Mouse (Mus musculus) urinary bladder, postnatal 36 days (tissue): Measurements from ENCODE around the gene Togaram1.

Source experiments
- DNase-seq, 2 experiments: peaks; one replicate each; pipeline ENCODE4 v3.0.0; 2022; ENCODE audit warnings: low spot score in 2 of 2, mixed read lengths in 1 of 2

Togaram1 gene

GRCm38 (mm10) chr12:64965124-64966026 is at the start of gene Togaram1, which contains the start of gene Klhl28:
Gene Togaram1, plus strand, starts transcription at chr12:64965804.
Gene Klhl28, minus strand, starts transcription at chr12:64965534.
- peak; percentile 99 for DNase-seq

DNA sequence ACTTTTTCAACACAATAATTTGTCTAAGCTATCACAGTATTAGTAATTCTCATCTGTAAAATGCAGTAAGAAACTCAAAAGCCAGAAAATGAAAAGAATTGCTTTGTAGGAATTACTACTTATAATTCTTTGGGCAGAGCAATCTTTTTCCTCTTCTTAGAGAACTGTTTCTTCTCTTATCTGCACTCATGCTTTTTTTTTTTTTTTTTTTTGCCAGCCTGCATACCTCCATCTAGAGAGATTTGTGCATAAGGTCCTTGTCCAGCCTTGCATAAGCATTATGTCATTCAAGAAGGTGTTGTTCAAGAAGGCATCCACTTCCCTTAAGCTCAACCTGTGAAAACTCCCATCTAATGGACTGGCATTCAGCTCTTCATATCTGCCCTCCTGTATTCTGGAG is 48.9 kb upstream of the Togaram1 start:
- DNase-seq: no peak

DNA sequence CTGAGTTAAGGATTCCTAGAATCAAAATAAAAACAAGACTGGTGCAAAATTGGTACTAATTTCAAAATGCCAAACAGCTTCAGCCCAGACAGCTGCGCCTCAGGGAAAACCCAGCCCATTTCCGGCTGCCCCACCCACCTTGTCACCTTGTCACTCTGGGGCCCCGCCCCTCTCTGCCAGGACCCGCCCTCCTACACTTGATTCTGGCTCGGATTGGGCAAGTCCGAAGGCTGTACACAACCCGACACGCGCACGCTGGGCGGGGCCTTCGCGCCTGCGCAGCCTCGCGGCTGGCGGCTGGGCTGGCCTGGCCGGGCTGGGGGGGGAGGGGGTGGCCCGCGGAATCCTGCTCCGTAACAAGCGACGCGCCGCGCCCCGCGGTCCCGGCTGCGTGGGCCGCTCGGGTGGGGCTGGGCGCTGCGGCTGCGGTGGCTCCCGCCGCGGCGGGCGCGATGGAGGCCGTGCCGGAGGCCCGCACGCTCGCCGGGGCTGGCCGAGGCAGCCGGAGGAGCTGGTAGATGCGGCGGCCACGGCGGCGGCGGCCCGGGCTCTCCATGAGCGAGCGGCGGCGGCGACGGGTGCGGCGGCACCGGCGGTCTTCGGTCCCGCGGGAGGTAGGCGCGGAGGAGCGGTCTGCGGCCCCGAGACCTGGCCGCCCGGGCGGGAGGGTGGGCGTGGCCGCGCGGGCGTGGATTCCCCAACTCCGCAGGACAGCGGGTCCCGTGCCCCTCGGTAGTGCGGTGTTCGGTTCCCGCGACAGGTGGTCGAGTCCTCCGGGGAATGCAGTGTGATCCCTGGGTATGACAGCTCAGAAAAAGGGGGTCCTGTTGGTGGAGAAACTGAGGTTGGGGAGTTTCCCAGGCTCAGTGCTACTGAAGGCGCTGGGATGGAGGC is 47.8 kb upstream of the Togaram1 start, which contains the start of gene Gm527:
Gene Gm527, plus strand, starts transcription at position 329 of the 894 bp plus-strand sequence.
- DNase-seq: peak; percentile 87 to 95

- DNase-seq: no peak
Observed at GRCm38 (mm10) chr12:64937493-64937892, 28.1 kb upstream of the Togaram1 start.

GRCm38 (mm10) chr12:64964560-64964959 is 1.0 kb upstream of the Togaram1 start:
- DNase-seq: no peak

DNA sequence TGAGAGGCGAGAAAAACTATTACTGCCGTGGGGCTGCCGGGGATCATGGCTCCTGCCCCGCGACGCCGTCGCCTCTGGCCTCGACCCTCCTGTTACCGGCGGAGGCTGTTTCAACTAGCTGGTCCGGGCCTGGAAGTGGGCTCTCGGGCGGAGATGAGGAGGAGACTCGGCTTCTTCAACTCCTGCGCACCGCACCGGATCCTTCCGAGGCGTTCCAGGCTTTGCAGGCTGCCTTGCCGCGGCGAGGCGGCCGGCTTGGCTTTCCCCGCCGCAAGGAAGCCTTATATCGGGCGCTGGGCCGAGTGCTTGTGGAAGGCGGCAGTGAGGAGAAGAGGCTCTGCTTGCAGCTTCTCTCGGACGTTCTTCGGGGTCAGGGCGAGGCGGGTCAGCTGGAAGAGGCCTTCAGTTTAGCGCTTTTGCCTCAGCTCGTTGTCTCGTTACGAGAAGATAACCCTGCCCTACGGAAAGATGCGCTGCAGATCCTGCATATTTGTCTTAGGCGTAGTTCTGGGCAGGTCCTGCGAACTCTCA is 562 bp downstream of the Togaram1 start:
- peak; percentile 35 to 36 for DNase-seq

GRCm38 (mm10) chr12:64966652-64967435 is 1.2 kb downstream of the Togaram1 start:
- no peak for DNase-seq

- DNase-seq: no peak
Observed at GRCm38 (mm10) chr12:64967470-64967869, 1.9 kb downstream of the Togaram1 start.

DNA sequence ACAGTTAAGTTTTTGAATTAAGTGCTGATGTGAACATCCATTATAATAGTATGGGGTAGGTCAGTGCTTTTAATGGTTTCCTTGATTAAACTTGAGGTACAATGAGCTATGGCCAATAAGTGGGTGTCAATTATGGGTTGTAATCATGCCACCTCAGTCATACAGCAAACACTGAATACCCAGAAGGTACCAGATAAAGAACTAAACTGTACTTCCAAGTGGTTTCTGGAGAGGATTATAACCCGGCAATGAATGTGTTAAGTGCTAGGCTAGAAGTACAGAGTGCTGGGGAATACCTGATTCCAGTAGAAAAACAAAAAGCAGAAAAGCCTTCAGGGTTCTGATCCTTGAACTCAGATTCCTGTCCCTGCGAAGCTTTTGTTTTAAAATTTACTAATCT is 2.5 kb downstream of the Togaram1 start:
- no peak for DNase-seq

- DNase-seq: no peak
Observed at GRCm38 (mm10) chr12:64971399-64971798, 5.8 kb downstream of the Togaram1 start.

DNA sequence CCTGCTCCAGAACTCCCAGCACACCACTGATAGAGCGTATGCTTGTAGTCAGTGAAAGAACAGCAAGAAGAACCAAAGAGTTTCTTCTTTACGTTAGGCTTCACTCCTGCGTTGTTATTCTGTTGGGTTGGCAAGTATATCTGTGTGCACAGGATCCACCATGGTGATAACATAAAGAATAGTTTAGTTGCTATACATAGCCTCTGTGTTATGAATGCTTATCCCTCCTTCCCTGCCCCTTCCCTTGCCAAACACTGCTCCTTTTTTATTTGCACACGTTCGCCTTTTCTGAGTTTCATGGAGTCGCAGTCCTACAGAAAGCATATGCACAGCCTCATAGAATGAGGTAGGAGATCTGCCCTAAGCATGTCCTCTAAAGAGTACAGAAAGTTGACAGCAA is 6.5 kb downstream of the Togaram1 start:
- no peak for DNase-seq

- no peak for DNase-seq
Observed at GRCm38 (mm10) chr12:64975558-64975957, 10.0 kb downstream of the Togaram1 start.

GRCm38 (mm10) chr12:64976191-64976590 is 10.6 kb downstream of the Togaram1 start:
- DNase-seq: no peak

DNA sequence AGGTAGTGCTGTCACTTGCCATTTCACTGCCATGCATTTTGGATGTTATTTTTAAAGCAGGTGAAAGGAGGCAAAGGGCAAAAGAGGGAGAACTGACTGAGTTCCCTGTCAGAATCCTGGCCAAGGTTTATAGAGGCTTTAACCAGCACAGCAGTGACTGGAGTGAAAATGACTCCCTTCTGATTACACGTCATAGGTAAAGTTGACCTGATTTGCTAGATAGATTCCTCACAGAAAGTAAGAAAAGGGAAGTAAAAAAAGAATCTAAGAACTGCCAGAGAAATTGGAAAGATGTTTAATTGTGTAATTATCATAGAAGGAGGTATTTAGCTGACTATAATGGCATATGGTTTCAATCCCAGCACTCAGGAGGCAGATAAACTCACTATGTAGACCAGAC is 11.9 kb downstream of the Togaram1 start:
- no peak for DNase-seq

DNA sequence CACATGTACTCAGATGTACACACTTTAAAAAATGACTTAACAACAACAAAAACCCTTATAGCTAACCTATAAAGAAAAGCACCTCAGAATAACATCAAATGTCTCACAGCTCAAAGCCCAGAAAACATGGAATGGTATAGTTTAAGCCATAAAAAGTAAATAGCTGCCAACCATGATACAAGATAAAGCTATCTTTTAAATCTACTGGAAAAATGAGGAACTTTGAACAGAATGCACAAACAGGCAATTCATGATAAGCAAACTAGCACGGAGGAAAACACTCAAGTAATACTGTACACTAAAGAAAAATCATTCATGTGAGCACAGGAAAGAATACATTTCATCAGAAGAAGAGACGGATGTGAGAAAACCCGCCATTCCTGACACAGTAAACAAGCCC is 42.1 kb downstream of the Togaram1 start:
- no peak for DNase-seq

DNA sequence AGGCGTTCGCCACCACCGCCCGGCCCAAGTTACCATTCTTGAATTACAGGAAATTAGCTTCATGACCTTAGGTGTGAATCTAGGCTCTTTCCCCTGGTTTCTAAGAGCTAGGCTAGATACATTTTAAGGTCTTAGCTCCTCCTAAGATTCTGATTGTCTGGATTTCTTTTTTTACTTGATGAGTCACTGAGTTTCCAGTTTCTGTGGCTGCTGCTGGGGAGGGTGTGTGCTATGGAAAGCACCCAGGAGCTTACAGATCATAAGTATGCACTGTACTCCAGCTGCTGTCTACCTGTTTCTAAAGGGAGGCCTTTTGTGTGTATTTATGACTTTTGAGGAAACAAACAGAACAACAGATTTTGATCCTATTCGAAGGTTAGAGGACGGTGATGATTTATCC is 57.2 kb downstream of the Togaram1 start:
- no peak for DNase-seq

DNA sequence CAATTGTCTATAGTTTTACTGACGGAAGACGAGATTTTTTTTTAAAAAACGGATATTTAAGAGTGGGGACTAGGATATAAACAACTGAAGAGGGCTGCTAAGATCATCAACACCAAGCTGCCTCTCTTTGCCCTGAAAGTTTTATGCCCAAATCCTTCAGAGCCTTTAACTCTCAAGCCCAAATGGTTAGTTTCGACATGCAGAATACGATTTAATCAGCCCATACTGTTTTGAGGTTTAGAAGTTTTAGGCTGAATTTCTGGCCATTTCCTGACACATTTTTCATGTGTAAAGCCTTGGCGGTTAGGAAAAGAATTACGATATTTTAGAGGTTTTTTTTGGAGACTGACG is 70.2 kb downstream of the Togaram1 start:
- no peak for DNase-seq

- peak; percentile 87 to 91 for DNase-seq
Observed at GRCm38 (mm10) chr12:65036190-65036870, 70.7 kb downstream of the Togaram1 start, which contains the start of gene Prpf39. Gene Prpf39, plus strand, starts transcription at chr12:65036333.

DNA sequence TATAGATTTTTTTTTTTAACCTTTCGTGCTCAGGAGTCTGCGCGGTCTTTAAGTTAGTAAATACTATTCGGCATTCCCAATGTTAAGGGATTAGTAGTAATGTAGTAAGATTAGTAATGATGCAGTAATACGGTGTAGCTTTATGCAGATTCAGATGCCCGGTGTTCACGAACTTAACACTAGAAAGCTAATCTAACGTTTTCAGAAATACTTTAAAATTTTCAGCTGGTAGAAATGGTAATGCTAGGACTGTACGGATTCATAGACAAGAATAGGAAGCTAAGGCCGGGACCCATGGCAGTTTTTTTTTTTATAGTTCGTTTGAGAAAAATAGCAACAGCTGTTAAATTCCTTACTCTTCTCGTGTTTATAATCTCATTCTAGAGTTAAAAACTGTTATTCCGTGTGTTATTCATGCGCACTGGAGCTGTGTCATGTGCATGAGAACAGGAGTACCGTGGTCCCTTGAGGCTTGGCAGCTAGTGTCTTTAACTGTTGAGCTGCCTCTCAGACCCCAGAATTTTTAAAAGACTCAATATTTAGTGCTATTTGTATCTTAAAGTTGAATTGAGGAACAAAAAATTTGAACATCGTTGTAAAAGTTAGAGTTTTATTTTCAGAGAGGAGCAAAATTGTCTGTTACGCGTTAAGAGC is 71.4 kb downstream of the Togaram1 start:
- DNase-seq: no peak

DNA sequence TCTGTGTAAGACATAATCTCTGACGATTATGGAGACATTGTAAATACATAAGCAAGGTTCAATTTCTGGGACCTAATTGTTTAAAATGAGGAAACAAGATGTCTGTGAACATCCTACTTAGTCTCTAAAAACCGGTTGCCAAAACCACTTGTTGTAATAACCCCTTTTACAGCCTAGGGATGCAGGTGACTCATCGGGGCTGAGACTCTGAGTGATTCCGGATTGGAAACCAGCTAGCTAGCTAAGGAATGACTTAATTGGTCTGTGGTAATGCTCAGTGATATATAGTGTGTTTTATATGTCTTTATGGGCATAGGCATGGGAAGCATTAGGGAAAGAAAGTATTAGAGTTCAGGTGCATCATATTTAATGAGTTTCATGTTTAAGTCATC is 71.9 kb downstream of the Togaram1 start:
- no peak for DNase-seq
